Mouse (Mus musculus) midbrain, embryonic 16.5 days (tissue): Measurements from ENCODE around the gene Aadat. TPM values are rescaled to one million over a fixed set of nuclear protein-coding genes. Genes with fewer than 3 reads are reported as not detected.
A peak's percentile ranks its signal among the peaks of the same experiment; 100 is the strongest.
"Not testable (repeated sequence)": the region's sequence is repeated elsewhere in the genome, so short reads cannot be mapped to it uniquely, and the experiment has no call there.

Experiments used
- ATAC-seq: fragments of 200-750 bp; cut with Nextera tagmentation; 2 replicates; pipeline ENCODE4 v1.8.0; 2017; ENCODE audit warnings: moderate TSS enrichment
- H3K27ac ChIP-seq: fragments of 300-500 bp; sonication (generic); 2 replicates; pipeline ENCODE4 v1.5.1; 2014; ENCODE audit warnings: mild to moderate bottlenecking, low read length, mixed read lengths
- H3K27me3 ChIP-seq: fragments of 300-500 bp; sonication (generic); 2 replicates; pipeline ENCODE4 v1.6.1; 2014; ENCODE audit warnings: low read depth, low read length, mixed read lengths; ENCODE audit not compliant: control insufficient read depth, insufficient read depth
- H3K36me3 ChIP-seq: fragments of 300-500 bp; sonication (generic); 2 replicates; pipeline ENCODE4 v1.6.1; 2014; ENCODE audit warnings: mild to moderate bottlenecking, low read length, moderate library complexity, mixed read lengths; ENCODE audit not compliant: control insufficient read depth, insufficient read depth
- H3K4me1 ChIP-seq: fragments of 300-500 bp; sonication (generic); 2 replicates; pipeline ENCODE4 v1.6.1; 2014; ENCODE audit warnings: mild to moderate bottlenecking, low read length, mixed read lengths; ENCODE audit not compliant: control insufficient read depth, insufficient read depth
- H3K4me2 ChIP-seq: fragments of 300-500 bp; sonication (generic); 2 replicates; pipeline ENCODE4 v1.6.1; 2014; ENCODE audit warnings: mild to moderate bottlenecking, low read length, mixed read lengths
- H3K4me3 ChIP-seq: fragments of 300-500 bp; sonication (generic); 2 replicates; pipeline ENCODE4 v1.5.1; 2014; ENCODE audit warnings: low read depth, mild to moderate bottlenecking, low read length, moderate library complexity, mixed read lengths
- H3K9ac ChIP-seq: fragments of 300-500 bp; sonication (generic); 2 replicates; pipeline ENCODE4 v1.6.1; 2014; ENCODE audit warnings: low read depth, low read length, mixed read lengths
- H3K9me3 ChIP-seq: fragments of 300-500 bp; sonication (generic); replicated peaks from 2 replicates; pipeline ENCODE4 v1.6.1; 2014; ENCODE audit warnings: mild to moderate bottlenecking, low read length, mixed read lengths; ENCODE audit not compliant: control insufficient read depth, poor library complexity, severe bottlenecking
- WGBS: fragments of 180-500 bp; shearing (Covaris S2); extraction: QIAGEN DNeasy Blood & Tissue Kit; methylation state at CpG from one replicate; pipeline ENCODE4 v1.1.7; 2014; 5-methylcytosine and 5-hydroxymethylcytosine counted together
- polyA plus RNA-seq: library from polyadenylated mRNA; unstranded; fragments of >200 nt; fragmentation: Nextera tagmentation; extraction: Ambion mirVana; gene quantifications from 2 replicates; pipeline ENCODE4 v1.2.1, GENCODE M21; 2015

Aadat gene
- polyA plus RNA-seq = 1.8 TPM in 2 replicates

DNA sequence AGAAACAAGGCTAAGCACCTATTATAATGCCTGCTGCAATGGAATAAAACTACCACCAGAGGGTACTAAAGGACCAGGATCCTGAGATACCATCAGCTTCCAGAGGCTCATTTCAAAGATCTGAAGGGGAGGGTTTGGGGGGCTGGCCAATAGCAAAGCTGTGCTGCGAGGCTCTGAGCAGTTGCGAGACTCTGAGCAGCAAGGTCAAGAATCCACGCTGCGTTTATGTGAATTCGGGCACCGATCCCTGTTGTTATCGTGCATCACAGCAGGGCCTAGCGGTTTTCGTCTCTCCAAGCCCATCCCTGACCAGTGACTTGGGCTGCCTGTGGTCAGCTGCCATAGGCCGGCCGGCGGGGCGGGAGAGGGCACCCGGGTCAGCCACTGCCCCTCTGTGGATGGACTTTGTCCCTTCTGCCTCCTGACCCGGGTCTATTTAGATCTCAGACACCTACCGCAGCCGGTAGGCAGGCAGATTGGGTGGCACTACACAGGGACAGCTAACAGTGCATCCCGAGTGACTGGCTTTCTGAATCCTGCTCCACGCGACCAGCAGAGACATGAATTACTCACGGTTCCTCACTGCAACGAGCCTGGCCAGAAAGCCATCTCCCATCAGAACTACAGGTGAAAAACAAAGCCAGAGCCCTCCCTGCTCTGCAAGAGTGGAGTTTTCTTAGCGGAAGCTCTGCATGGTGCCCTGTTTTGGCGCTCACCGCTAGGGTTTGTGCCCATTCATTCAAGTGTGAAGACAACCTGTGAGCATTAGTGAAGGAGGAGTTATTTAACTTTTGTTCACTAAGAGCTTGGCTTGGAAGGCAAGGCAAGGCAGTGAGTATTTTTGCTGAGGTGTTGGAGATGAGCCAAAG is at the start of gene Aadat:
TSS of gene Aadat (plus strand) at position 280 of the 869 bp plus-strand sequence.
- peak within 1 kb of the TSS; percentile 72 for H3K9ac ChIP-seq
- H3K4me1 ChIP-seq = 0 out of 2 replicates have a peak, but pooled peaks cover 2% of the 10 kb centered on the region
- WGBS = under 1% methylated on average over 25 of the region's 25 CpGs
- no peaks in the 10 kb centered on the region for H3K27me3 ChIP-seq
- H3K36me3 ChIP-seq = no peaks in the 10 kb centered on the region
- H3K9me3 ChIP-seq = no peaks in the 10 kb centered on the region
- peak within 1 kb of the TSS; percentile 63 for H3K4me3 ChIP-seq
- H3K27ac ChIP-seq = peak within 1 kb of the TSS; percentile 72
- peak within 1 kb of the TSS; percentile 73 for H3K4me2 ChIP-seq
- ATAC-seq = peak; percentile 99

DNA sequence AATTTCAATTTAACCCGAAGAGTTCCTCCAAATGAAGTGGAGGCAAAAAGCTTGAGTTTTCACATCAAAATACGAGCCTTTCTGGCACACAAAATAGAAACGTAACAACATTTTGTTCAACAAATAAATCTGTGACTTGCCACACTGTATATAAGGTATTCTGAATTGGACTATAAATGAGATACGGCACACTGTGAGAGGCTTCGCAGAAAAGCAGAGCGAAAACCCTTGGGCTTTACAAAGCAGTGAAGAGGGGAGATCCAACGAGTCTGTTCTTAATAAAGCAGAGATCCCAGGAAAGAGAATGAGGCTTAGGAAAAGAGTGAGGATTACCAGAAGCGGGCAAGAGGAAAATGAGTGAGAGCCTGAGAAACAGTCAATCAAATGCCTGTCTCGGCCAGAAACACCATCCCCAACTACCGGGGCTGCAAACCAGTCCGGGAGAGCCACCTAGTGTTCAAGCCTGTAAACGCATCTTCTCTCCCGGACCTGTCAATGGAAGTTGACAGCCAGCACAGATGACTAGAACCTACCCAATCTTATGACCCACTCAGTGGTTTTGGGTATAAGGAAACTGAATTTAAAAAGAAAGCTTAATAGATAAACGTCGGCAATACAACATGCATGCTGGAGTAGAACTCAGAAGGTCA is 38.9 kb upstream of the Aadat start:
- 30% methylated on average over 15 of the region's 15 CpGs for WGBS
- ATAC-seq = peak; percentile 93
- no peaks in the 10 kb centered on the region for H3K36me3 ChIP-seq
- H3K4me3 ChIP-seq = peak overlapping the region; percentile 16; the same call in 1 of the 2 replicates
- no peaks in the 10 kb centered on the region for H3K27me3 ChIP-seq
- no peak overlapping the region for H3K27ac ChIP-seq
- H3K4me1 ChIP-seq = no peaks in the 10 kb centered on the region
- H3K9ac ChIP-seq = no peak overlapping the region; the same call in 1 of the 2 replicates
- peak overlapping the region; percentile 51 for H3K4me2 ChIP-seq
- H3K9me3 ChIP-seq = no peaks in the 10 kb centered on the region

DNA sequence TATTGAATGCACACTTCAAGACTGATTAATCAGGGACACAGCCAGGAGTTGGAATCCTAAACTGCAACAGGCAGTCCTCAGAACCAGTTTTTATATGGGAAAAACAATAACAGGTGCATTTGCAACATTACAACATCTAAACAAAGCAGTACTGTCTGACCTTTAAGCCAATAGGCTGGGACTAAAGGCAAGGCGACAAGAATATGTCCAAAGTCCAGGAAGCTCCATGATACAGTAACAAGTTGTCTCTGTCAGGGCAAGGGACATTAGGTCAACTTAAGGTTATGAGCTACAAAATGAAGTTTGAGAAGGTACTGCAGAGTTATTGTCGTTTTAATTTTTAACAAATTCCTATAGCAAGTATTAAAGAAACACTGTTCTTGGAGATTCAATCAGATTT is 15.6 kb upstream of the Aadat start:
- no peaks in the 10 kb centered on the region for H3K4me1 ChIP-seq
- no peak for ATAC-seq
- H3K27me3 ChIP-seq = no peaks in the 10 kb centered on the region

DNA sequence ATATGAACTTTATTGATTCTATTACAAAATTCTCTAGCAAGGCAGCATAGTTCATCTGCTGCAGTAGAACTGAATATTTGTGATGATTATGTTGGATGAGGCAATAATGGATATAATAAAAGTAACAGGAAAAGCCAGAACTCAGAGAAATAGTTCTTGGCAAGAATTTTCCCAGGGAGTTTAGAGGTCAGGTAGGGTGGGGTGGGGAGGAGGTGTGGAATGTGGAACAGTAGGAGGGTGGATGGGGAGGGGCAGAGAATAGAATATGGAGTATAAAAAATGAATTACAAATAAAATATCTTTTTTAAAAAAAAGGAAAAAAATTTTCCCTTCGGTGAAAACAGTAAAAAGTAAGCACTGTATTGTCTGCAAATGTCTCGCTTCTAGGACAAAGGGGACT is 13.9 kb upstream of the Aadat start:
- H3K4me2 ChIP-seq = no peak overlapping the region
- H3K9ac ChIP-seq = no peak overlapping the region
- H3K4me3 ChIP-seq = no peak overlapping the region
- H3K27ac ChIP-seq = no peak overlapping the region
- no peaks in the 10 kb centered on the region for H3K4me1 ChIP-seq
- H3K36me3 ChIP-seq = no peaks in the 10 kb centered on the region
- H3K27me3 ChIP-seq = no peaks in the 10 kb centered on the region
- no peaks in the 10 kb centered on the region for H3K9me3 ChIP-seq
- 93% methylated on average over 2 of the region's 2 CpGs for WGBS
- no peak for ATAC-seq

More for the DNA sequence above, 15.6 kb upstream of the Aadat start:
- Histone ChIP-seq H3K36me3 (no peaks in the 10 kb centered on the region), H3K9ac (no peak overlapping the region), H3K4me2 (no peak overlapping the region), H3K4me3 (no peak overlapping the region), H3K27ac (no peak overlapping the region), H3K9me3 (no peaks in the 10 kb centered on the region)
- WGBS = 86% methylated on average over 2 of the region's 2 CpGs

DNA sequence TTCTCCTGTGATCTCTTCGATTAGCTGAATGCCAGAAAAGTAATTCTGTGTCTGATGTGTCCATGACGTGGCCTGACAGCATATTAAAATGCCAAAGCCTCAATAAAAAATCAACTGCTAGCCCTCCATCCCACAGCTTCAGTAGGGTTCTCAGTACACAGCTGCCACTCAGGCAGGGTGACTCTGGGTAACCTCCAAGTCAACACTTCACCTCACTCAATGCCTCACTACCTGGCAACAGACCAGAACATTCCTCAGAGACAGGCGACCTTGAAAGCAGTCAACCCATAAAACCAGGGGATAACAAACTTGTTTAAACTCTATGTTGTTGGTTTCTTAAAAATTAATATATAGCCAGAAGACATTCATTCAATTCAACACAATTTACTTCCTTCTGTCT is 13.3 kb upstream of the Aadat start:
- H3K9ac ChIP-seq = no peak overlapping the region
- no peaks in the 10 kb centered on the region for H3K36me3 ChIP-seq
- H3K4me1 ChIP-seq = no peaks in the 10 kb centered on the region
- H3K4me2 ChIP-seq = no peak overlapping the region
- whole genome bisulfite sequencing = 80% methylated on average over 3 of the region's 3 CpGs
- H3K4me3 ChIP-seq = no peak overlapping the region
- no peaks in the 10 kb centered on the region for H3K9me3 ChIP-seq
- no peak overlapping the region for H3K27ac ChIP-seq
- no peak for ATAC-seq
- H3K27me3 ChIP-seq = no peaks in the 10 kb centered on the region

DNA sequence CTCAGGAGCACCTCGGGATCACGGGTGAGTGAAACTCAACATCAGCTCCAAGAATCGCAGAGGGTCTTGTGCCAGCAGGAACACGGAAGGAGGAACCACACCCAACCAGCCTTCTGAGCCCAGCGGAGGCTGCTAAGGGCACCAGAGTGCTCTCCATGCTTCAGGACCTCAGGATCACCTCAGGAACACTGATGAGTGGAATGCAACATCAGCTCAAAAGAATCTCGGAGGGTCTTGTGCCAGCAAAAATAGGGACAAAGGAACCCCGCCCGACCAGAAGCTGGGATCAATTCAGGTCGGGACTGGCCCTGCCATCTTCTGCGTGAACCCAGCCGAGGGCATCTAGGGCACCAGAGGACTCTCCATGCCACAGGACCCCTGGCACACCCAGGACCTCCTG is 11.1 kb upstream of the Aadat start:
- Histone ChIP-seq H3K4me1 (no peaks in the 10 kb centered on the region), H3K4me2 (no peak overlapping the region), H3K9me3 (no peaks in the 10 kb centered on the region), H3K4me3 (no peak overlapping the region), H3K36me3 (no peaks in the 10 kb centered on the region), H3K27ac (no peak overlapping the region), H3K27me3 (no peaks in the 10 kb centered on the region), H3K9ac (no peak overlapping the region)
- 94% methylated on average over 11 of the region's 11 CpGs for WGBS
- no peak for ATAC-seq

DNA sequence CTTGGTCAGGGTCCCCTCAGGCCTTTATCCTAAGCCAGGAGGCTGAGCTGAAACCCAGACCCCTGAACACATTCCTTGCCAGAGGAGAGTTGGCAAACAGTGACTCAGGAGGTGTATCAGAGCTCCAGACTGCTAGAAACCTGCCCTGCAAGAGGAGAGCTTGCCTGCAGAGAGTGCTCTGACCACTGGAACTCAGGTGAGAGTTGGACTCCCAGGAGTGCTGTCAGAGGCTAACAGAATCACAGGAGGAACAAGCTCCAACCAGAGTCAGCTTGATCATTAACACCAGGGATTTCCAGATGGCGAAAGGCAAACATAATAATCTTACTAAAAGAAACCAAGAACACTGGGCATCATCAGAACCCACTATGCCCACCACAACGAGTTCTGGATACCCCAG is 10.7 kb upstream of the Aadat start:
- 80% methylated on average over 2 of the region's 2 CpGs for WGBS
- not testable (repeated sequence) for H3K36me3 ChIP-seq, H3K4me1 ChIP-seq, H3K9me3 ChIP-seq, H3K4me3 ChIP-seq, ATAC-seq, H3K27ac ChIP-seq, H3K27me3 ChIP-seq, H3K9ac ChIP-seq, H3K4me2 ChIP-seq

DNA sequence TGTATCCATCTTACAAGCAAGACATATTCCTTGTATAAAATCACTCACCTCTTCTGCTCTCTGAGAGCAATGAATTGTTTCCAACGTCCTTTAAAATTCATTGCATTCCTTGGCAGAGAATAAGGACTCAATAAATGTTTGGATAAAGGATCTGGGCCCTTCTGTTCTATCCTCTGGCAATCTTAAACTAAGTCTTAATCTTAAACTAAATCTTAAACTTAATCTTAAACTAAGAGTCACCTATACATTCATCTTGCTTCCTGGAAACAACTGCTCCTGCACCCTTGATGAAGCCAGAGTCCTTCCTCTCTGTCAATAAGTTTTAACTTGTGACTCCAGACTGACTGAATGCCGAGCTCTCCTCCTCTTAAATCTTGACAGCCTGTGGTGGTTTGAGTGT is 2.6 kb upstream of the Aadat start, which contains the start of gene Gm10283:
TSS of gene Gm10283 (minus strand) at position 101 of the 400 bp plus-strand sequence.
- no peak within 1 kb of the TSS for H3K4me3 ChIP-seq
- no peak within 1 kb of the TSS for H3K4me2 ChIP-seq
- H3K27ac ChIP-seq = no peak within 1 kb of the TSS
- no peaks in the 10 kb centered on the region for H3K36me3 ChIP-seq
- ATAC-seq = no peak
- H3K27me3 ChIP-seq = no peaks in the 10 kb centered on the region
- WGBS = 48% methylated on average over 2 of the region's 2 CpGs
- H3K9ac ChIP-seq = no peak within 1 kb of the TSS
- H3K4me1 ChIP-seq = 0 out of 2 replicates have a peak, but pooled peaks cover 2% of the 10 kb centered on the region
- no peaks in the 10 kb centered on the region for H3K9me3 ChIP-seq

DNA sequence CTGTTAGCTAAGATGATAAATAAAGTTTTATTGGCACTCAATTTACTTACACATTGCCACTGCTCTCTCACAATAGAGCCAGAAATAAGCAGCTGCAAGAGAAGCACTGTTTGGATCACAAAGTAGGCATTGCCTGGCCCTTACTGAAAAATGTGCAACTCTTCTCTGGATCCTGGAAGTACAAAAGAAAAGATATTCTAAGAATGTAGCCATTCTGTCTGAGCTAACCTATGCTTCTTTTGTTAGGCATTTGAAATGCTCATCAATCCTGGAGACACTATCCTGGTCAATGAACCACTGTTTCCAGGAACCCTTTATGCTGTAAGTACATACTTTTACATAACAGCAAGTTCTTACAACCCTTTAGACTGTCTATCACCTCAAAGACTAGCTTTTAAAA is 12.6 kb downstream of the Aadat start:
- no peaks in the 10 kb centered on the region for H3K4me1 ChIP-seq
- ATAC-seq = no peak
- no peaks in the 10 kb centered on the region for H3K27me3 ChIP-seq

More for the DNA sequence above, 12.6 kb downstream of the Aadat start:
- H3K9me3 ChIP-seq = no peaks in the 10 kb centered on the region
- H3K9ac ChIP-seq = no peak overlapping the region
- H3K36me3 ChIP-seq = no peaks in the 10 kb centered on the region
- H3K4me3 ChIP-seq = no peak overlapping the region
- H3K27ac ChIP-seq = no peak overlapping the region
- H3K4me2 ChIP-seq = no peak overlapping the region
